Mouse (Mus musculus): ENCODE results near the gene Capn7. TPM values are rescaled to one million over a fixed set of nuclear protein-coding genes. Genes with fewer than 3 reads are reported as not detected.

Gene Capn7
- total RNA-seq, 1 experiment from 2014 or later = 79.4 TPM

GRCm38 (mm10) chr14:31420562-31420961 is 84.1 kb downstream of the Capn7 start:
- no peak for ATAC-seq (replicated peaks in 1 of 2; ENCODE audit: insufficient read depth in 1 of 2, low FRiP score in 2 of 2, low TSS enrichment in 1 of 2, low read depth in 1 of 2, poor library complexity in 2 of 2, severe bottlenecking in 2 of 2)

GRCm38 (mm10) chr14:31420985-31421384 is 84.5 kb downstream of the Capn7 start:
- ATAC-seq (replicated peaks in 1 of 2; ENCODE audit: insufficient read depth in 1 of 2, low FRiP score in 2 of 2, low TSS enrichment in 1 of 2, low read depth in 1 of 2, poor library complexity in 2 of 2, severe bottlenecking in 2 of 2) = no peak

Other genes with a start within 250 kb of the Capn7 start
- gene Smim4, start 207.7 kb upstream of the Capn7 start, total RNA-seq (2017) = 52.8 and 60.0 TPM in 2 replicates
- 54.5 and 57.9 TPM in 2 replicates for gene Nt5dc2, start 205.6 kb upstream of the Capn7 start, total RNA-seq (2017)
- gene Stab1, start 168.0 kb upstream of the Capn7 start, total RNA-seq (2017) = 0.25 TPM in 1 of 2 replicates, not detected in the other
- not detected in 2 replicates for gene Tnnc1, start 128.3 kb upstream of the Capn7 start, total RNA-seq (2017)
- 101 and 126 TPM in 2 replicates for gene Nisch, start 119.7 kb upstream of the Capn7 start, total RNA-seq (2017)
- 0.06 and 0.20 TPM in 2 replicates for gene Sema3g, start 118.8 kb upstream of the Capn7 start, total RNA-seq (2017)
- 14.6 and 21.7 TPM in 2 replicates for gene Phf7, start 85.3 kb upstream of the Capn7 start, total RNA-seq (2017)
- 58.2 and 72.6 TPM in 2 replicates for gene Bap1, start 85.2 kb upstream of the Capn7 start, total RNA-seq (2017)
- gene Dnah1, start 12.7 kb upstream of the Capn7 start, total RNA-seq (2017) = 1.1 and 1.9 TPM in 2 replicates
- 14.3 and 15.9 TPM in 2 replicates for gene Sh3bp5, start 99.4 kb downstream of the Capn7 start, total RNA-seq (2017)
- 16.8 and 18.8 TPM in 2 replicates for gene Eaf1, start 157.8 kb downstream of the Capn7 start, total RNA-seq (2017)
- gene Mettl6, start 158.4 kb downstream of the Capn7 start, total RNA-seq (2017) = 45.1 and 49.8 TPM in 2 replicates

All from hematopoietic stem cell, adult 5-6 weeks (primary cell).